Mouse (Mus musculus) liver, postnatal 0 days (tissue): ENCODE measurements at regions not wholly inside any gene's neighbourhood (a gene's known extent, or its start where the extent isn't known, plus 50 kb on each side); places are given as distances from the start of the nearest gene placed in this dataset.

Experiments used
- CTCF ChIP-seq: sonication (generic); IDR thresholded peaks from 2 replicates; pipeline ENCODE4 v1.5.1; 2016; ENCODE audit warnings: antibody characterized with exemption, low read depth
- EP300 ChIP-seq: IDR thresholded peaks from 2 replicates; pipeline ENCODE4 v1.6.1; 2016; ENCODE audit warnings: antibody characterized with exemption, low read depth, mild to moderate bottlenecking

DNA sequence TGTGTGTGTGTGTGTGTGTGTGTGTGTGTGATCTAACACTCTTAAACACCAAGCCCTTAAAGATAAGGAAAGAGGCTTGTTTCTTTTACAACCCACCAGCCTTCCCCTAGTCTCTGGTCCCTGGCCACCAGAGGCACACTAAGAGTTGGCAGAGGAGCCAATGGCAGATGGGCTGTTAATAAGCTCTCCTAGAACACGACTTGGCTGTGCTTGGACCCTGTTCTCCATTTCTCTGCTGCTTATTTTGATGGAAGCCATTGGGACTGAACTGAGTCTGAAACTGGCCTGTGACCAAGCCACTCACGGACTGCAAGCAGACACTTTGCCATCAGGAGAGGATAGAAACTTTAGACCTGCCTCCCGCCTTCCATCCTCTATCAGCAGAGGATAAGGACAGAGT lies 574.9 kb downstream of the Gm19410 start:
- TF ChIP-seq CTCF (no peak), EP300 (no peak)
